Mouse (Mus musculus): Measurements from ENCODE around the gene Susd2. TPM values are rescaled to one million over a fixed set of nuclear protein-coding genes. Genes with fewer than 3 reads are reported as not detected.

The Susd2 gene
- polyA plus RNA-seq (2012; rRNA removed) = 1.4 TPM in 2 replicates

GRCm38 (mm10) chr10:75643741-75644343 is at the start of gene Susd2:
Susd2 (minus strand) TSS chr10:75644008.

GRCm38 (mm10) chr10:75589129-75589528 is 54.7 kb downstream of the Susd2 start, which contains the start of gene Ggt5:
Ggt5 (plus strand) TSS chr10:75589340.

Other genes with a start within 250 kb of the Susd2 start
- 30.5 and 44.9 TPM in 2 replicates for gene Upb1, start 242.9 kb downstream of the Susd2 start, polyA plus RNA-seq (2012; rRNA removed)
- 40.4 and 47.4 TPM in 2 replicates for gene Snrpd3, start 126.5 kb downstream of the Susd2 start, polyA plus RNA-seq (2012; rRNA removed)
- gene Gucd1, start 126.0 kb downstream of the Susd2 start, polyA plus RNA-seq (2012; rRNA removed) = 46.2 and 49.5 TPM in 2 replicates
- 0.12 and 0.23 TPM in 2 replicates for gene Lrrc75b, start 83.7 kb downstream of the Susd2 start, polyA plus RNA-seq (2012; rRNA removed)
- 59.6 and 80.8 TPM in 2 replicates for gene Ggt1, start 82.4 kb downstream of the Susd2 start, polyA plus RNA-seq (2012; rRNA removed)
- 1.7 and 2.2 TPM in 2 replicates for gene Ggt5, start 54.7 kb downstream of the Susd2 start, polyA plus RNA-seq (2012; rRNA removed)
- gene Cabin1, start 120.3 kb upstream of the Susd2 start, polyA plus RNA-seq (2012; rRNA removed) = 9.1 and 10.2 TPM in 2 replicates
- gene Ddt, start 129.4 kb upstream of the Susd2 start, polyA plus RNA-seq (2012; rRNA removed) = 364 and 391 TPM in 2 replicates
- gene Gm20441, start 136.9 kb upstream of the Susd2 start, polyA plus RNA-seq (2012; rRNA removed) = 0.07 TPM in 1 of 2 replicates, not detected in the other
- gene Gstt3, start 137.4 kb upstream of the Susd2 start, polyA plus RNA-seq (2012; rRNA removed) = 14.6 and 18.6 TPM in 2 replicates
- gene Gstt1, start 154.6 kb upstream of the Susd2 start, polyA plus RNA-seq (2012; rRNA removed) = 287 and 357 TPM in 2 replicates
- gene Gstt4, start 178.5 kb upstream of the Susd2 start, polyA plus RNA-seq (2012; rRNA removed) = 0.05 TPM in 1 of 2 replicates, not detected in the other
- 83.1 and 102 TPM in 2 replicates for gene Gstt2, start 193.4 kb upstream of the Susd2 start, polyA plus RNA-seq (2012; rRNA removed)
- 1,404 and 1,705 TPM in 2 replicates for gene Mif, start 216.2 kb upstream of the Susd2 start, polyA plus RNA-seq (2012; rRNA removed)
- 0.78 and 1.6 TPM in 2 replicates for gene Derl3, start 249.4 kb upstream of the Susd2 start, polyA plus RNA-seq (2012; rRNA removed)